In the genomic region with DNA sequence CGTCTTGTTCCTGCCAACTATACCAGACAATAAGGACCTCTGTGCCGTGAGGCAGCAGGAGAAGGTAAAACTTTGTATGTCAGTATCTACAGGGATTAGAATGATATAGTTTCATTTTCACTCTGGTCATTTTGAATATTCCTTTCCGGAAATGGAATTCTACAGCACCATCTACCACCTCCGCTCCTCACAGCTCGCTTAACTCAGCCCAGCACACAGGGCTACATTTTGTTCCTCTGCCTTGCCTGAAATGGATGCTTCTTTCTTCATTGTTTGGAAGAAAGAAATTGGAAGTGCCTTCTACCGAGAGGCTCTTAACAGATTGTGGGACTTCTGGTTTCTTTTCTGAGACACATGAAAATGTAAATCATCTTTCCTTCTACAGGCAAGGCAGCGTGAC, we compare ENCODE assay signal across 18 mouse cellular contexts.
DNase-seq lines count a peak whose midpoint lies in the region; ATAC-seq and TF ChIP-seq lines count a peak whose summit lies in the region.
"Had no signal": no experiment of that assay in that cellular context is flagged by ENCODE, and none has a peak within 500 bp of the region (broad histone marks: within the 10 kb centered on the region; RNA-seq: fewer than 3 reads in every experiment).

No protein-coding gene starts in this region.

- 33% methylated on average over 7 of the region's 7 CpGs for WGBS in olfactory bulb, adult 2 months
- WGBS in thymus, adult 2 months, result 54% methylated on average over 7 of the region's 7 CpGs

- no peak for ATAC-seq in megakaryocyte, adult 5-6 weeks (ENCODE audit: poor library complexity, severe bottlenecking)

- H3K27me3 ChIP-seq in megakaryocyte, embryonic 14.5 days (replicated peaks), result peaks cover 6% of the 10 kb centered on the region
- H3K27me3 ChIP-seq in thymus, adult 2 months (ENCODE audit: control insufficient read depth, insufficient read depth, low read length), result no peaks in the 10 kb centered on the region
- H3K27me3 ChIP-seq: heart, embryonic 13.5 days; midbrain, embryonic 12.5 days; neural tube, embryonic 12.5 days had no signal

- no peak for TF ChIP-seq POLR2A in olfactory bulb, adult 2 months (IDR thresholded peaks at IDR 0.05; ENCODE audit: insufficient read depth, low read depth, low read length)
- TF ChIP-seq POLR2A in thymus, adult 2 months (IDR thresholded peaks at IDR 0.05; ENCODE audit: control insufficient read depth, extremely low read depth, insufficient read depth, low read length, poor library complexity), result no peak

- H3K4me3 ChIP-seq in megakaryocyte, embryonic 14.5 days (replicated peaks), result peak overlapping the region; percentile 87
- H3K4me3 ChIP-seq in olfactory bulb, adult 2 months (ENCODE audit: insufficient read depth, low read depth, low read length), result no peak overlapping the region
- H3K4me3 ChIP-seq in thymus, adult 2 months (ENCODE audit: control insufficient read depth, insufficient read depth, low read length), result no peak overlapping the region
- H3K4me3 ChIP-seq: embryonic facial prominence, embryonic 10.5 days; heart, embryonic 13.5 days; midbrain, embryonic 12.5 days; neural tube, embryonic 12.5 days had no signal

- no peak for TF ChIP-seq CTCF in olfactory bulb, adult 2 months (IDR thresholded peaks at IDR 0.05; ENCODE audit: insufficient read depth, low read depth, low read length)
- no peak for TF ChIP-seq CTCF in thymus, adult 2 months (IDR thresholded peaks at IDR 0.05; ENCODE audit: borderline replicate concordance, control insufficient read depth, extremely low read depth, insufficient read depth, low read length, poor library complexity)

- intact Hi-C loops in heart, postnatal 14 days (cut with DNase I), result loop anchor here (5.0 to 10.0 kb wide), 3 partner anchors 226 to 823 kb away; no protein-coding TSS in a partner anchor

- H3K9me3 ChIP-seq in megakaryocyte, embryonic 14.5 days, result no peaks in the 10 kb centered on the region
- H3K9me3 ChIP-seq: embryonic facial prominence, embryonic 10.5 days; heart, embryonic 13.5 days; midbrain, embryonic 12.5 days; neural tube, embryonic 12.5 days had no signal

- peak; percentile 76 for DNase-seq in heart, adult 11 months
- no peak for DNase-seq in heart, postnatal 14 days
- peak; percentile 27 for DNase-seq in NIH3T3 (ENCODE audit: low read depth)
- no peak for DNase-seq in spleen, postnatal 36 days (ENCODE audit: low spot score in 2 of 2)
- DNase-seq in thymus, adult 2 months, result no peak
- DNase-seq: cerebellum, adult 8-10 months; gastrocnemius, postnatal 25 days; kidney, postnatal 14 days; layer of hippocampus, postnatal 36 days; liver; lung, postnatal 10 days had no signal

- peak overlapping the region; percentile 51; the same call in 1 of the 2 replicates for H3K27ac ChIP-seq in olfactory bulb, adult 2 months (ENCODE audit: insufficient read depth, low read depth, low read length)
- H3K27ac ChIP-seq in thymus, adult 2 months (ENCODE audit: control insufficient read depth, insufficient read depth, low read length), result no peak overlapping the region
- H3K27ac ChIP-seq: embryonic facial prominence, embryonic 10.5 days; heart, embryonic 13.5 days; midbrain, embryonic 12.5 days; neural tube, embryonic 12.5 days had no signal

- no peaks in the 10 kb centered on the region for H3K36me3 ChIP-seq in megakaryocyte, embryonic 14.5 days (replicated peaks; ENCODE audit: low read length)
- no peaks in the 10 kb centered on the region for H3K36me3 ChIP-seq in thymus, adult 2 months (ENCODE audit: control insufficient read depth, insufficient read depth, low read length)
- H3K36me3 ChIP-seq: embryonic facial prominence, embryonic 10.5 days; heart, embryonic 13.5 days; midbrain, embryonic 12.5 days; neural tube, embryonic 12.5 days had no signal

- H3K4me1 ChIP-seq in megakaryocyte, embryonic 14.5 days, result 0 out of 2 replicates have a peak, but pooled peaks cover 3% of the 10 kb centered on the region
- H3K4me1 ChIP-seq in olfactory bulb, adult 2 months (ENCODE audit: control insufficient read depth, insufficient read depth, low read length), result no peaks in the 10 kb centered on the region
- no peaks in the 10 kb centered on the region for H3K4me1 ChIP-seq in thymus, adult 2 months (replicated peaks; ENCODE audit: control insufficient read depth, insufficient read depth, low read length)
- H3K4me1 ChIP-seq: embryonic facial prominence, embryonic 10.5 days; heart, embryonic 13.5 days; midbrain, embryonic 12.5 days; neural tube, embryonic 12.5 days had no signal

Comparison
In these comparisons a context has a peak if more than half of its experiments do, and no peak if none do; other contexts are left out.
1. DNase-seq: peak in heart, adult 11 months (single experiment) and NIH3T3 (single experiment); none in heart, postnatal 14 days (0 of 2), spleen, postnatal 36 days (0 of 2) and thymus, adult 2 months (single experiment).